Mouse (Mus musculus) heart, postnatal 36 days (tissue): ENCODE results near the gene Bfsp1. TPM values are rescaled to one million over a fixed set of nuclear protein-coding genes. Genes with fewer than 3 reads are reported as not detected.
A peak's percentile ranks its signal among the peaks of the same experiment; 100 is the strongest.

Source experiments
- DNase-seq, 2 experiments: peaks; one replicate each; pipeline ENCODE4 v3.0.0; 2021 to 2022
- intact Hi-C: fragments of 180-260 bp; cut with DNase I; formaldehyde crosslinking; loops from one replicate; pipeline ENCODE4 v1.15.1; 2025
- total RNA-seq, 2 experiments: library from RNA; stranded (reverse); gene quantifications; 2 replicates each; pipeline ENCODE4 v1.2.3; 2021

The Bfsp1 gene
- total RNA-seq, result under 1 TPM; 0.17 to 0.27 TPM

DNA sequence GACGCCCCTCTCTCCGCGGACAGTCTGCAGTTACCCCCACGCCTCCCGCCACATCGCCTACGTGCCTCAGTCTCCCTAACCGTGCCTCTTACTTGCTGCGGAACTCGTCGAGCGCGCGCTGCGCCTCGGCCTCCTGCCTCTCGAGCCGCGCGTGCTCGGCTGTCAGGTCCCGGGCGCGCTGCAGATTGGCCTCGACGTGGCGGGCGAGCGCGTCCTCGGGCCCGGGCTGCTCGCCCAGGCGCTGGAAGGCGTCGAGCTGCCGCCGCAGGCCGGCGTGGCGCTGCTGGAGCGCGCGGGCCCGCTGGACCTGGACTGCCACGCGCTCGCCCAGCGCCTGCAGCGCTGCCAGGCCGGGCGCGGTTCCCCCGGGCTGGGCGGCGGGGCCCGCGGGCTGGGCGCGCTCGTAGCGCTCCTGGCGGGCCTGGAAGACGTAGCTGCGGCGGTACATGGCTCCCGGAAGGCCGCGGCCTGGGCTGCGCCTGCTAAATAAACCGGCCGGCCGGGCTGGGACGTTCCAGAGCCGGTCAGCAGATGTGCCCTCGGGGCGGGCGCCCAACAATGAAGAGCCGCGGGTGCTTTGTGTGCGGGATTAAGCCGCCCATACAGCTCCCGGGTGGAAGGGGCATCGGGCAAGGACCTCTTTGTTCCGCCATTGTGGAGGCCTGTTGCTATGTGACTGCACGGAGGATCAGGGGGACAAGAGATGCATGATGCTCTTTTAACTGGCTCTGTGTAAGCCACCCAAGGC lies at the start of gene Bfsp1:
Gene Bfsp1, minus strand, starts transcription at position 690 of the 748 bp plus-strand sequence.
- intact Hi-C loops, result loop anchor here (5.0 kb wide), 1 partner anchor 410 kb away; the partner anchor contains the start of genes Mgme1 and Snx5
- DNase-seq, result peak; percentile 55 to 65

GRCm38 (mm10) chr2:143912199-143912598 lies 49.2 kb upstream of the Bfsp1 start:
- DNase-seq, result no peak
- intact Hi-C loops, result loop anchor here (5.0 kb wide), 2 partner anchors 45 to 360 kb away; partner anchors contain the start of genes Mgme1 and Snx5

- no peak for DNase-seq
- intact Hi-C loops, result no loop called here
Measured at GRCm38 (mm10) chr2:143909230-143909629, 46.3 kb upstream of the Bfsp1 start.

DNA sequence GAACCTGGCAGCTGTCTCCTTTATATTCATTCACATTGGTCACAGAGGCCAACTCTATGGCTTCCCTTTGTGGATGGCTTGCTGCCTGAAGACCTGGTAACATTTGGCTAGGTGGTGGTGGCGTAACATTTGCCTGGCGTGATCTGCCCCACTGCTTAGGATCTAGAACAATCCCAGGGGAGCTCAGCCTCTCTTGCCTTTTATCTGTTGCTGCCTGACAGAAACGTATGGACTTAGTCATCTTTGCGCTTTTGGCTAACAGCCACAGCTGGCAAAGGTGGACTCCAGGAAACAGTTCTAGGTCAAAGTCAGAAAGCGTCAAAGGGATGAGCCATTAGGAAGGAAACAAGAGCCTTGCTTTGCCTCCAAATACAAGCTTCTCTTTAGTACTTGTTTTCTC lies 41.9 kb upstream of the Bfsp1 start:
- intact Hi-C loops, result no loop called here
- DNase-seq, result no peak

DNA sequence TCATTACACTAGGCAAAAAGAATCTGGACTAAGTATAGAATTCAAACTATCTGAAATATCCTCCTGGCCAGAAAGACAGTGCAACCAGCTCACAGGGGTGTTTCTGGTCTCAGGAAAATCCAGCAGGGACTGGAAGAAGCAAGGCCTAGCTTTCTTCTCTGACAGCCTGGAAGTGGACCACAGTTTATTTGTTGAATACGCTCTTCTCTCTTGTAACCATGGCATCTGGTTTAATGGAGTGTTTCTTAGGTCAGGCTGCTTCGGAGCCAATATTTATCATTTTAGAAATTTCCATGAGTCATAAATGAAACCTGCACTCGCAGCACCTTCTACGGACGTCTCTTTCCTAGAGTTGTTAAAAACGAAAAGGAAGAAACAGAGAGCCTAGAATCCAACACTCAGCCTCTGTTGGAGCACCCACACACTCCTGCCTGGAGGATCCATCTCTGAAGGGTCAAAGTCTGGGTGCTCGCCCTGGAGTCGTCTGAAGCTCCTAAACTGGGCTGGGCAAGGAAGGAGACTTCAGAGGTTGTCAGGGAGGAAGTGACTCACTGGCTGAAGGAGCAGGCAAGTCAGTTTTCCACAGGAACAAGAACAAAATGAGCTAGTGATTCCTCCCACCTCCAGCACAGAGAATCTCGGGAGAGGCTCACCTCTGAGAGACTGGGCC lies 40.5 kb upstream of the Bfsp1 start:
- DNase-seq, result no peak
- intact Hi-C loops, result no loop called here

DNA sequence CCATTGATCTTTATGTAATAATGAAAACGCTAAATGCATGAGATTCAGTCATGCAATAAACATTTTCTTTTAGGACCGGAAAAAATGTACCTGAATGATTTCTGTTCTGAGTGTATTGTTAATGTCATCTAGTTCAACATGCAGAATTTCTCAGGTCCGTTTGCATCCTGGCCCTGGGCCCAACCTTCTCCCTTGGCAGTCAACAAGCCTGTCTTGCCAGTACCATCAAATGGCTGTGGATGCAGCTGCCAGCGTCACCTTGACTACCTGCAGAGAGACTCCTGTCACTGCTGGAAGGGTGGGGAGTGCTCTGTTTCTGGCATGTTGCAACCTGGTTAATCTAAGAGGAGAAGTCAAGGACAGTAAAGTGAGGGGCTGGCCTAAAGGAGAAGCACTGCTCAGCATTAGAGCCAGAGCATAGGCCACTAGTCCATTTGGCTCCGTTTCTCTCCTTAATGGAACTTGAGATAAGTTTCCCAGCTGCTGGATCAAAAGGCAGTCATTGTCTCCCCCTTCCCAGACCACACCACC lies 37.9 kb upstream of the Bfsp1 start:
- no peak for DNase-seq
- intact Hi-C loops, result no loop called here

- intact Hi-C loops, result no loop called here
Measured at GRCm38 (mm10) chr2:143899470-143900220, 36.7 kb upstream of the Bfsp1 start.

DNA sequence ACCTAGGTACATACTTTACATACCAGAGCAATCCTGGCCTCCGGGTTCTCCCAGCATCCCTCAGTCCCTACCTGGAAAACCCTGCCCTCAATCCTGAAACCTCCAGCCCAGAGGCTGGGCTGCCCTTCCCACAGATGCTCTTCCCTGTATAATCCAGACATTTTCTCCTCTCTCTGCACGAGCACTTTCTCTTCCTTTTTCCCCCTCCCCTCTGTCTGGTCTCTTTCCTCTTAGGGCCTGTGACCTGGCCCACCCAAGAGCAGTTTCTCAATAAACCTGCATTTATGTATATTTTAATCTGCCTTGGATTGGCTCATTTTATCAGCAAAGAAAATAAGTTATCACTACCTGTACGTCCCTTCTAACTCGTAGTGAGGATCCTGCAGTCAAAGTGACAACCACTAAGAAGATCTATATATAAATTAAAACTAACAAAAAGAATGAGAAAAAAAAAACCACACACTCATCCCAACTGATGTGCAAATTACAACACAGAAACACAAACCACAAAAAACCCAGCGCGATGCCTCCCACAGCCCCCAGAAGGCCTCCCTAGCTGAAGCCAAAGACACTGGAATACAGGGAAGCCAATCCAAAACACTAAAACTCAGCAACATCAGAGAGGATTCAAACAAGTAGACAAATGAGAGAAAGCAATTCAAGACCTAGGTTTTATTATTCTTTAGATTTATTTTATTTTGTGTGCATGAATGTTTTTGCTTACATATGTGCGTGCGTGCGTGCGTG lies 28.5 kb upstream of the Bfsp1 start:
- intact Hi-C loops, result no loop called here

More at GRCm38 (mm10) chr2:143899470-143900220, 36.7 kb upstream of the Bfsp1 start:
- DNase-seq, result no peak

GRCm38 (mm10) chr2:143889860-143890433 lies 27.0 kb upstream of the Bfsp1 start:
- intact Hi-C loops, result no loop called here
- DNase-seq, result no peak

More for the DNA sequence above, 28.5 kb upstream of the Bfsp1 start:
- DNase-seq, result no peak

DNA sequence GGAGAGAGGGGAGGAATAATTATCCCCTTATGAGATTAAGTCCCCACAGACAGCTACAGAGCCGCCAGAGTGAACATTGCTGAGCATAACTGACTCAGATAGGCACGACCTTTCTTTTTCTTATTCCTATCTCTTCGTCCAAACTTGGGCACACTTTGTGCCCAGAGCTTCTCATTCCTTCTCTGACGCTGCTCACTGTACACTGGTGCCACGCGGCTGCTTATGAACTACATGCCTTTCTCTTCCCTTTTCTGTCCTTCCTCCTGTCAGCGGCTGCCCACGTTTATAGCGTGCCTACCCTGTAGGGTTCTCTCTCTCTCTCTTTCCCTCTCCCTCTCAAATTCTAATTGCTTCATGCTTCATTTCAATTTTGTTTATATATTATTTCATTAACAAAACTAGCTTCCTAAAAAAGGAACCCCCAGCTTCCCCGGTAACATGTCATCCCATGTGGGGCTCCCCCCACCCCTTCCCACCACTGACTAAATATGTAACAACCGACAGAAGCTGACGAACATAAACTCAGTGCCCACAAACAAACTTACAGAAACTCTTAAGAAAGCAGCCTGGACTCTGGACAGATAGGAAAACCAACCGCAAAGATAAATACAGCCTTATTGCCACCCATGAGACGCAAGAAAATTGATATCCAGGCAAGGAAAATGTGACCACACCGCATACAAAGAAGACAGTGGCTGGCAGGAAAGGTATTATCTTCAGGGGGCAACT lies 26.3 kb upstream of the Bfsp1 start:
- DNase-seq, result no peak
- intact Hi-C loops, result no loop called here

GRCm38 (mm10) chr2:143882606-143883288 lies 19.8 kb upstream of the Bfsp1 start:
- no peak for DNase-seq
- intact Hi-C loops, result no loop called here

DNA sequence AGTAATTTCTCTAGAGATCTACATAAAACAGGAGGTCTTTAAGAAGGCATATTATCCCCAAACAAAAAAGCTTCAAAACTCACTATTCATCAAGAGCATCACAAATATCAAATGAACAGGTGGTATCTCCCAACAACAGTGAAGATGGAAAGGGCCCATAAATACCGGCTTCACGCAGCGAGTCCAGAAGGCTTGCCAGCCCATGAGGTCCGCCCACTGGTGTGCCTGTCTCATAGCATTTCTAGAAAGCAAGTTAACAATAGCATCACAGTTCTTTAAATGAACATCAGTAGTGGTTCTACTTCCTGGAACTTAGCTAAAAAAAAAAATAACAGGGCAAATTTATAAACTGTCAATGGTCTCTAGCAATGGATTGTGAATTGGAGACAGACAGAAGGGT lies 19.0 kb upstream of the Bfsp1 start:
- DNase-seq, result no peak
- intact Hi-C loops, result no loop called here

- intact Hi-C loops, result no loop called here
- DNase-seq, result no peak
Measured at GRCm38 (mm10) chr2:143879311-143879710, 16.3 kb upstream of the Bfsp1 start.

DNA sequence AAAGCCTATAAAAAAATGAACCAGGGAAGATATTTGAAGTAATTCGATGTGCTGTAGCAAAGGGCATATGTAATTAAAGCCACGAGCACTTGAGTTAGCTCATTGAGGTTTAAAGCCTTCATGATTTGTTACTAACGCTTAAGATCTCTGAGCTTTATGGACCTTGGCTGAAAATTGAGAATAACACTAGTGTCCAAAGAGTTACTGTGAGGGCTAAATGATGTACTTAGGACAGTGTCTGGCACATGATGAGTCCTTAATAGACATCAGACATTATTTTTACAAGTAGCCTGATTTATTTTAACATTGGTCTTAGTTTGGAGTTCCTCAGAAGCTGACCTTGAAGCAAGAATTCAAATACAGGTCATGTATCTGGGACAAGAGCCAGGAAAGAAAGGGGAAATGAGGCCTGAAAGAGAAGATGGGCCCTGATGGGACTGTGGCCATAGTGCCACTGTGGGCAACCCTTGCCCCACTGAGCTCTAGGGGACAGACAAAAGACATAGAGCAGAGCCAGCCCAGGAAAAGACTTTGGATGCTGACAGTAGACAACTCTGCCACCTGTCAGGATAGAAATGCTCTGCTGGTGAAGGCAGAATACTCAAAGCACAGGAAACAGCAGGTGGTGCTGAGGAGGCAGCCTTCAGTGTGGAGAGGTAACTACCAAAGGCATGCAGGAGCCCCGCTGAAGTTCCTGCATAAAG lies 14.1 kb upstream of the Bfsp1 start:
- intact Hi-C loops, result loop anchor here (2.0 kb wide), 1 partner anchor 38 kb away; the partner anchor contains the start of gene Dstn
- no peak for DNase-seq

GRCm38 (mm10) chr2:143876026-143876425 lies 13.1 kb upstream of the Bfsp1 start:
- intact Hi-C loops, result loop anchor here (2.0 kb wide), 1 partner anchor 39 kb away; the partner anchor contains the start of gene Dstn
- DNase-seq, result no peak

- peak in 1 of 2 experiments; percentile 45 for DNase-seq
- intact Hi-C loops, result no loop called here
Measured at GRCm38 (mm10) chr2:143870936-143871688, 8.1 kb upstream of the Bfsp1 start.

- DNase-seq, result peak; percentile 78 to 81
Measured at GRCm38 (mm10) chr2:143867326-143867725, 4.4 kb upstream of the Bfsp1 start.

More at GRCm38 (mm10) chr2:143867326-143867725, 4.4 kb upstream of the Bfsp1 start:
- intact Hi-C loops, result loop anchor here (1.0 to 5.0 kb wide), 7 partner anchors 29 to 585 kb away; no protein-coding TSS in a partner anchor
